Mouse (Mus musculus) heart, postnatal 0 days (tissue): ENCODE measurements around the gene Kctd7. TPM values are rescaled to one million over a fixed set of nuclear protein-coding genes. Genes with fewer than 3 reads are reported as not detected.

Experiments
- ATAC-seq: fragments of 200-750 bp; cut with Nextera tagmentation; 2 replicates; pipeline ENCODE4 v1.8.0; 2017; ENCODE audit warnings: low read depth, moderate number of reproducible peaks, moderate library complexity; ENCODE audit not compliant: insufficient read depth
- DNase-seq: peaks from one replicate; pipeline ENCODE4 v3.0.0-alpha.2; 2016; ENCODE audit warnings: low spot score
- H3K27ac ChIP-seq: fragments of 300-500 bp; sonication (generic); 2 replicates; pipeline ENCODE4 v1.5.1; 2014; ENCODE audit warnings: low read depth, mild to moderate bottlenecking
- H3K27me3 ChIP-seq: fragments of 300-500 bp; sonication (generic); 2 replicates; pipeline ENCODE4 v1.6.1; 2014; ENCODE audit warnings: low read length, mixed read lengths; ENCODE audit not compliant: control insufficient read depth, insufficient read depth
- H3K36me3 ChIP-seq: fragments of 300-500 bp; sonication (generic); replicated peaks from 2 replicates; pipeline ENCODE4 v1.6.1; 2014; ENCODE audit warnings: low read length, mixed read lengths; ENCODE audit not compliant: control insufficient read depth, insufficient read depth
- H3K4me1 ChIP-seq: fragments of 300-500 bp; sonication (generic); 2 replicates; pipeline ENCODE4 v1.6.1; 2014; ENCODE audit warnings: antibody characterized with exemption; ENCODE audit not compliant: control insufficient read depth, insufficient read depth
- H3K4me2 ChIP-seq: fragments of 300-500 bp; sonication (generic); 2 replicates; pipeline ENCODE4 v1.6.1; 2014; ENCODE audit warnings: low read depth, mild to moderate bottlenecking, low read length, moderate library complexity
- H3K4me3 ChIP-seq: fragments of 300-500 bp; sonication (generic); 2 replicates; pipeline ENCODE4 v1.5.1; 2014; ENCODE audit warnings: low read depth, low read length
- H3K9ac ChIP-seq: fragments of 300-500 bp; sonication (generic); replicated peaks from 2 replicates; pipeline ENCODE4 v1.6.1; 2014; ENCODE audit warnings: low read depth, low read length, mixed read lengths
- H3K9me3 ChIP-seq: fragments of 300-500 bp; sonication (generic); replicated peaks from 2 replicates; pipeline ENCODE4 v1.6.1; 2016; ENCODE audit warnings: low read length; ENCODE audit not compliant: control insufficient read depth
- CTCF ChIP-seq: IDR thresholded peaks from 2 replicates; pipeline ENCODE4 v1.5.1; 2016; ENCODE audit warnings: antibody characterized with exemption, control low read depth, low read depth
- EP300 ChIP-seq: IDR thresholded peaks from 2 replicates; pipeline ENCODE4 v1.6.1; 2016; ENCODE audit warnings: antibody characterized with exemption, low read depth
- WGBS: fragments of 180-500 bp; shearing (Covaris S2); extraction: QIAGEN DNeasy Blood & Tissue Kit; methylation state at CpG from one replicate; pipeline ENCODE4 v1.1.7; 2014; 5-methylcytosine and 5-hydroxymethylcytosine counted together
- polyA plus RNA-seq: library from polyadenylated mRNA; unstranded; fragments of >200 nt; fragmentation: Nextera tagmentation; extraction: Ambion mirVana; gene quantifications from 2 replicates; pipeline ENCODE4 v1.2.1, GENCODE M21; 2015
- total RNA-seq: library from RNA; depleted of rRNA; stranded (reverse); fragments of >200 nt; gene quantifications from 2 replicates; pipeline ENCODE4 v1.2.3, GENCODE M21; 2014; ENCODE audit warnings: low replicate concordance; rRNA removed

Kctd7 gene
- total RNA-seq (1.2 and 4.8 TPM in 2 replicates), polyA plus RNA-seq (3.7 and 4.2 TPM in 2 replicates)

DNA sequence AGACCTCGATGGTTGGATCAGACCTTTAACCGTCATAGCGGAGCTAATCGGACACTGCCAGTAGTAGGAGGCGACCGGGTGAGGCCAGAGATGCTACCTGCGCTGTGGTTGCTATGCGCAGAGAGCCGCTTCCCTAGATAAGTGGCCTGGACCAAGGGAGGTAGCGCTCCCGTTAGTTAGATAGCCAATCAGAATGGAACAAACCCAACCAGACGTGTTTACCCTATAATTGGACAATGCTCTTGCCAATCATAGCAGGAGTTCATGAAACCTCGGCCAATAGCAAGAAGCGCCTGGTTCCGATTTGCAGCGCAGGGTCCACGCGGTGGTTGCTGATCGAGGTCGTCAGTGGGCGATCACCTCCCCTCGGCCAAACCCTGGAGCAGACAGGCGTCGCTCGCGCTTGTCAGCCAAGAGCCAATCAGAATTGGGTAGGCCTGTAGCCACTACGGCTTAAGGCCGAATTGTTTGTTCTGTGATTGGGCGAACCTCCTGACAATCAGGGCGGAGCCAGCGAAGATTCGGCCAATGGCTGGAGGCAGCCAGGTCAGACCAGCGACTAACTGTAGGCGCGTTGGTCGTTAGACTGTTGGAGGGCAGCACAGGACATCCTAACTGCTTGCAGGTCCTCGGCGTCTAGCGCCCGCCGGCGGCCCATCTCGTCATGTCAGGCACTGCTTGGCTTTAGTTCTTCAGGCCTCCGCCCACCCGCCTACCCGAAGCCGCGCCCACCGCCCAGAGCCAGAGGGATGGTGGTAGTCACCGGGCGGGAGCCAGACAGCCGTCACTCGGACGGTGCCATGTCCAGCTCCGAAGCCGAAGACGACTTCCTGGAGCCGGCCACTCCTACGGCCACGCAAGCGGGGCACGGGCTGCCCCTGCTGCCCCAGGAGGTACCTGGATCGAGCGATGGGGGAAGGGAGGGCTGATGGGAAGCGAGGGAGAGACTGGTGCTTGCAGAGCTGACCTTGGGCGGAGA, at the start of gene Kctd7:
Gene Kctd7 (plus strand): TSS at position 528 of the 979 bp plus-strand sequence.
- peak; percentile 93 for DNase-seq
- Histone ChIP-seq H3K9me3 (no peaks in the 10 kb centered on the region), H3K27me3 (no peaks in the 10 kb centered on the region; the same call in 1 of the 2 replicates), H3K9ac (peak within 1 kb of the TSS; percentile 45), H3K36me3 (peaks cover 13% of the 10 kb centered on the region), H3K4me2 (peak within 1 kb of the TSS; percentile 86), H3K4me1 (no peaks in the 10 kb centered on the region; the same call in 1 of the 2 replicates), H3K4me3 (peak within 1 kb of the TSS; percentile 55), H3K27ac (peak within 1 kb of the TSS; percentile 64)
- ATAC-seq, result peak; percentile 95
- under 1% methylated on average over 66 of the region's 66 CpGs for WGBS
- TF ChIP-seq EP300 (no peak), CTCF (no peak; the same call in none of the 2 replicates)

DNA sequence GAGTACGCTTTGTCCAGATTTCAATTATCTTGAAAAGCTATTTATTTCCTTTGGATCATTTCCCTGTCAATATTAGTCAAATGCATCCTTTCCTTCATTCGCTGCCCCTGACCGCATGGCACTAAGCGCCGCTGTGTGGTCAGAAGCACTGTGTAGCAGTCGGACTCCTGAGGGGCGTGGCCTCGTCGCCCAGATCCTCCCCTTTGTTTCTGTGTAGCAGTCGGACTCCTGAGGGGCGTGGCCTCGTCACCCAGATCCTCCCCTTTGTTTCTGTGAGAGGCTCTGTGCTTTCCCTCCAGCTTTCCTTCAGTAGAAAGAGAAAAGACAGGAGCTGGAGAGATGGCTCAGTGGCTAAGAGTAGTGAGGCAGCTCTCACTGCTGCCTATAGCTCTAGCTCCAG, 47.9 kb upstream of the Kctd7 start:
- Histone ChIP-seq H3K9ac (no peak overlapping the region), H3K27ac (no peak overlapping the region), H3K9me3 (no peaks in the 10 kb centered on the region), H3K4me1 (peaks cover 4% of the 10 kb centered on the region; the same call in 1 of the 2 replicates), H3K4me3 (no peak overlapping the region), H3K36me3 (0 out of 2 replicates have a peak, but pooled peaks cover 4% of the 10 kb centered on the region), H3K4me2 (no peak overlapping the region), H3K27me3 (no peaks in the 10 kb centered on the region)
- 75% methylated on average over 12 of the region's 12 CpGs for WGBS
- ATAC-seq, result no peak
- TF ChIP-seq EP300 (no peak), CTCF (peak; percentile 1; the same call in 1 of the 2 replicates)
- DNase-seq, result no peak

DNA sequence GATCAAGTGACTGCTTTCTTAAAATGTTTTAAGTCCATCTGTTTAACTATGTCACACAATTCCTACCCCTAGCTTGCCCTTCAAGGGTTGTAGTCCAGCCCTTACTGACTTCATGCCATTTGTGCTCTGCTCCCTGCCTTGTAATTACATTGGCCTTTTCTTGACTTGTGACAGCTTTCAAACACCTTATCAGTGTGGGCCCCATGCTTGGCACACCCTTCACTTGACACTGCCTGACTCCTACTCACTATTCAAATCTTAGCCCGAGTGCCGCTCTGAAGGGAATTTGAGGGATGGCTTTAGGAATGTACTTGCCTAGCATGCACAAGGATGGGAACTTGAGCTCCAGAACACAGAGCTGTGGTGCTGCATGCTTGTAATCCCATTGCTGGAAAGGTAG, 46.8 kb upstream of the Kctd7 start:
- no peak overlapping the region for H3K27ac ChIP-seq
- no peak for DNase-seq
- H3K4me3 ChIP-seq, result no peak overlapping the region
- H3K4me1 ChIP-seq, result peaks cover 4% of the 10 kb centered on the region; the same call in 1 of the 2 replicates
- ATAC-seq, result no peak; the same call in 1 of the 2 replicates
- H3K36me3 ChIP-seq, result 0 out of 2 replicates have a peak, but pooled peaks cover 10% of the 10 kb centered on the region
- no peaks in the 10 kb centered on the region for H3K27me3 ChIP-seq
- H3K4me2 ChIP-seq, result no peak overlapping the region
- no peak for TF ChIP-seq EP300
- TF ChIP-seq CTCF, result no peak
- H3K9me3 ChIP-seq, result no peaks in the 10 kb centered on the region
- H3K9ac ChIP-seq, result no peak overlapping the region
- 19% methylated on average over 2 of the region's 2 CpGs for WGBS

DNA sequence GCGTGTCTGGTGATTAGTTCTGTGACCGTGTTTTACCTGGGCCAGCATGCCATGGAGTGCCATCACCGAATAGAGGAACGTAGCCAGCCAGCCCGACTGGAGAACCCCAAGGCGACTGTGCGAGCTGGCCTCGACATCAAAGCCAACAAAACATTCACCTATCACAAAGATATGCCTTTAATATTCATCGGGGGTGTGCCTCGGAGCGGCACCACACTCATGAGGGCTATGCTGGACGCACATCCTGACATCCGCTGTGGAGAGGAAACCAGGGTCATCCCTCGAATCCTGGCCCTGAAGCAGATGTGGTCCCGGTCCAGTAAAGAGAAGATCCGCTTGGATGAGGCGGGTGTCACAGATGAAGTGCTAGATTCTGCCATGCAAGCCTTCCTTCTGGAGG, 42.9 kb upstream of the Kctd7 start:
- no peak overlapping the region for H3K27ac ChIP-seq
- H3K36me3 ChIP-seq, result 0 out of 2 replicates have a peak, but pooled peaks cover 16% of the 10 kb centered on the region
- H3K9ac ChIP-seq, result no peak overlapping the region
- TF ChIP-seq CTCF (no peak), EP300 (no peak)
- DNase-seq (no peak), ATAC-seq (no peak)
- H3K4me2 ChIP-seq, result no peak overlapping the region
- H3K27me3 ChIP-seq, result no peaks in the 10 kb centered on the region
- no peak overlapping the region for H3K4me3 ChIP-seq
- H3K9me3 ChIP-seq, result no peaks in the 10 kb centered on the region
- WGBS, result 92% methylated on average over 17 of the region's 17 CpGs
- H3K4me1 ChIP-seq, result peaks cover 4% of the 10 kb centered on the region; the same call in 1 of the 2 replicates

DNA sequence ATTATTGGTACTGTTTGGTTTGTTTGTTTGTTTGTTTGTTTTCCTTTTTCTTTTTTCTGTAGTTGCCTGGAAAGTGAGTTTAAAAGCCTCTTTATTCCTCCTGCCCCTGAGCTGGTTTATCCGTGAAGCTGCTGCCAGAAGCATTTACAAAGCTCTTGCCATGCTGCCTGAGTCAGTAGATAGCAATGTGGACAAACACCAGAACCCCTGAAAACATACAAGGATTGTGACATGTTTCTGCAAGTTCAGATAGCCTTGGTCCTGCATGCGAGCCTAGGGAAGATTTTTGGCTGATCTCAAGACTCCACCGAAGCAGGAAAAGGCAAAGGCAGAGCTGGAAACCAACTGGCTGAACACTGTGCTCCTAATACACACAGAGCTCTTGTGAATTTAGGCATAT, 35.3 kb upstream of the Kctd7 start:
- 0 out of 2 replicates have a peak, but pooled peaks cover 3% of the 10 kb centered on the region for H3K36me3 ChIP-seq
- no peak overlapping the region for H3K4me3 ChIP-seq
- WGBS, result 52% methylated on average over 3 of the region's 3 CpGs
- TF ChIP-seq EP300 (no peak), CTCF (no peak)
- 0 out of 2 replicates have a peak, but pooled peaks cover 4% of the 10 kb centered on the region for H3K27me3 ChIP-seq
- H3K9ac ChIP-seq, result no peak overlapping the region
- ATAC-seq (no peak), DNase-seq (no peak)
- H3K9me3 ChIP-seq, result no peaks in the 10 kb centered on the region
- H3K4me1 ChIP-seq, result no peaks in the 10 kb centered on the region
- H3K4me2 ChIP-seq, result no peak overlapping the region
- H3K27ac ChIP-seq, result no peak overlapping the region
